Mouse (Mus musculus): ENCODE results near the gene Zfhx2.

- no peak for TF ChIP-seq CTCF (conservative IDR thresholded peaks at IDR 0.05 in 1 of 2, IDR thresholded peaks at IDR 0.05 in 1 of 2; ENCODE audit: low read depth in 2 of 2, low read length in 2 of 2)
- TF ChIP-seq POLR2A (IDR thresholded peaks at IDR 0.05; ENCODE audit: low read depth, low read length), result no peak
- no peak for TF ChIP-seq EP300 (IDR thresholded peaks at IDR 0.05; ENCODE audit: low read length)
- TF ChIP-seq ZNF384 (IDR thresholded peaks at IDR 0.05; ENCODE audit: low read depth, low read length), result no peak
- no peak for TF ChIP-seq ZKSCAN1 (IDR thresholded peaks at IDR 0.05; ENCODE audit: borderline replicate concordance, low read depth, low read length)
- no peak for TF ChIP-seq E2F4 (IDR thresholded peaks at IDR 0.05; ENCODE audit: insufficient replicate concordance, low read depth, low read length)
- no peak for TF ChIP-seq ETS1 (conservative IDR thresholded peaks at IDR 0.05; ENCODE audit: low read depth, low read length)
- no peak for TF ChIP-seq NELFE (IDR thresholded peaks at IDR 0.05; ENCODE audit: low read depth, low read length)
- no peak for TF ChIP-seq MYC (IDR thresholded peaks at IDR 0.05; ENCODE audit: low read depth, low read length)
- no peak for TF ChIP-seq CHD2 (IDR thresholded peaks at IDR 0.05; ENCODE audit: low read length)
- TF ChIP-seq ELF1 (IDR thresholded peaks at IDR 0.05; ENCODE audit: low read depth, low read length), result no peak
- TF ChIP-seq ZC3H11A (IDR thresholded peaks at IDR 0.05; ENCODE audit: low read depth, low read length), result no peak
These were observed 34.4 kb upstream of the Zfhx2 start for GRCm38 (mm10) chr14:55126521-55126920.
